Mouse (Mus musculus) embryonic fibroblast, embryonic 13.5 days (primary cell): ENCODE measurements around the gene 9530068E07Rik. TPM values are rescaled to one million over a fixed set of nuclear protein-coding genes. Genes with fewer than 3 reads are reported as not detected.

Experiments used
- H3K27ac ChIP-seq: 2 replicates; pipeline ENCODE4 v1.5.1; 2012; ENCODE audit warnings: low read length, control low read depth, inconsistent platforms; ENCODE audit not compliant: insufficient read depth
- H3K4me1 ChIP-seq: 2 replicates; pipeline ENCODE4 v1.6.1; 2011; ENCODE audit warnings: low read length; ENCODE audit not compliant: control insufficient read depth, insufficient read depth
- H3K4me3 ChIP-seq: 2 replicates; pipeline ENCODE4 v1.5.1; 2011; ENCODE audit warnings: mild to moderate bottlenecking, control low read depth, low read length; ENCODE audit not compliant: insufficient read depth
- CTCF ChIP-seq: IDR thresholded peaks from 2 replicates; pipeline ENCODE4 v1.5.1; 2011; ENCODE audit warnings: mild to moderate bottlenecking, control low read depth, low read length, moderate library complexity, borderline replicate concordance; ENCODE audit not compliant: insufficient read depth
- POLR2A ChIP-seq: IDR thresholded peaks from 2 replicates; pipeline ENCODE4 v1.6.1; 2011; ENCODE audit warnings: low read depth, mild to moderate bottlenecking, control low read depth, low read length, moderate library complexity
- polyA plus RNA-seq: library from polyadenylated mRNA; stranded (reverse); fragments of >200 nt; gene quantifications from 2 replicates; pipeline ENCODE4 v1.2.4, GENCODE M21; 2011; ENCODE audit warnings: low read depth; ENCODE audit not compliant: missing spikeins, insufficient read length

The 9530068E07Rik gene
- polyA plus RNA-seq, 1 experiment = 273 TPM

- no peak overlapping the region for H3K4me3 ChIP-seq
- TF ChIP-seq CTCF (no peak), POLR2A (no peak)
- H3K27ac ChIP-seq = no peak overlapping the region
- H3K4me1 ChIP-seq = peaks cover 2% of the 10 kb centered on the region; the same call in 1 of the 2 replicates
Measured at GRCm38 (mm10) chr11:52437123-52437522, 40.9 kb downstream of the 9530068E07Rik start.

- no peaks in the 10 kb centered on the region; the same call in 1 of the 2 replicates for H3K4me1 ChIP-seq
- H3K27ac ChIP-seq = no peak overlapping the region
- no peak for TF ChIP-seq CTCF
- TF ChIP-seq POLR2A = no peak
- no peak overlapping the region for H3K4me3 ChIP-seq
Measured at GRCm38 (mm10) chr11:52441096-52441495, 44.9 kb downstream of the 9530068E07Rik start.

GRCm38 (mm10) chr11:52447242-52447641 lies 51.0 kb downstream of the 9530068E07Rik start:
- no peak for TF ChIP-seq CTCF
- TF ChIP-seq POLR2A = no peak

GRCm38 (mm10) chr11:52449004-52449403 lies 52.8 kb downstream of the 9530068E07Rik start:
- peak overlapping the region; percentile 54; the same call in 1 of the 2 replicates for H3K27ac ChIP-seq
- H3K4me3 ChIP-seq = no peak overlapping the region
- TF ChIP-seq CTCF (no peak), POLR2A (no peak)
- peaks cover 14% of the 10 kb centered on the region for H3K4me1 ChIP-seq

More at GRCm38 (mm10) chr11:52447242-52447641, 51.0 kb downstream of the 9530068E07Rik start:
- Histone ChIP-seq H3K4me3 (no peak overlapping the region), H3K27ac (peak overlapping the region; percentile 39), H3K4me1 (peaks cover 14% of the 10 kb centered on the region)

GRCm38 (mm10) chr11:52458281-52458680 lies 62.1 kb downstream of the 9530068E07Rik start:
- Histone ChIP-seq H3K4me1 (no peaks in the 10 kb centered on the region), H3K4me3 (no peak overlapping the region), H3K27ac (no peak overlapping the region)
- TF ChIP-seq CTCF (no peak), POLR2A (no peak)

Other genes starting within 250 kb of the 9530068E07Rik start
- not detected in 2 replicates for gene Olfr1371, start 182.4 kb upstream of the 9530068E07Rik start, polyA plus RNA-seq
- gene Skp1a, start 164.4 kb upstream of the 9530068E07Rik start, polyA plus RNA-seq = 311 TPM in 2 replicates
- 2.1 and 2.4 TPM in 2 replicates for gene Tcf7, start 113.4 kb upstream of the 9530068E07Rik start, polyA plus RNA-seq
- gene Vdac1, start 35.6 kb upstream of the 9530068E07Rik start, polyA plus RNA-seq = 251 and 268 TPM in 2 replicates